Mouse (Mus musculus) CH12.LX (cell line): ENCODE data around the gene Gpat3. TPM values are rescaled to one million over a fixed set of nuclear protein-coding genes. Genes with fewer than 3 reads are reported as not detected.

ENCODE experiments used
- DNase-seq: peaks from one replicate; pipeline ENCODE4 v3.0.0-alpha.2; 2013; ENCODE audit errors: extremely low read depth
- H3K27ac ChIP-seq: 2 replicates; pipeline ENCODE4 v1.5.1; 2012; ENCODE audit warnings: low read depth, mild to moderate bottlenecking, control low read depth, moderate library complexity; ENCODE audit not compliant: insufficient read depth
- H3K27me3 ChIP-seq: replicated peaks from 2 replicates; pipeline ENCODE3; 2012; ENCODE audit warnings: inconsistent platforms
- H3K36me3 ChIP-seq, 2 experiments: replicated peaks in 1 of 2; 2 replicates each; pipeline versions ENCODE3 to v1.6.1; 2012; ENCODE audit warnings: inconsistent platforms in 1 of 2, low read length in 1 of 2, mild to moderate bottlenecking in 1 of 2, mixed read lengths in 1 of 2, moderate library complexity in 1 of 2; ENCODE audit not compliant: control insufficient read depth in 1 of 2, insufficient read depth in 1 of 2
- H3K4me1 ChIP-seq, 2 experiments: 2 replicates each; pipeline ENCODE4 v1.6.1; 2012; ENCODE audit warnings: inconsistent platforms in 1 of 2, moderate library complexity in 1 of 2; ENCODE audit not compliant: insufficient read depth in 2 of 2, control insufficient read depth in 1 of 2
- H3K4me2 ChIP-seq: 2 replicates; pipeline ENCODE4 v1.6.1; 2012; ENCODE audit warnings: low read depth, mild to moderate bottlenecking, control low read depth; ENCODE audit not compliant: poor library complexity, insufficient read depth, severe bottlenecking
- H3K4me3 ChIP-seq, 3 experiments: fragments of 150-350 bp in 1 of 3; sonication (generic) in 1 of 3; replicated peaks in 1 of 3; 2 replicates each; pipeline versions ENCODE3 to v1.5.1; 2011 to 2012; ENCODE audit warnings: low read depth in 2 of 3, low read length in 2 of 3, mild to moderate bottlenecking in 2 of 3, moderate library complexity in 2 of 3, control low read depth in 1 of 3, improper control_type of control experiment in 1 of 3, inconsistent platforms in 1 of 3, mixed read lengths in 1 of 3; ENCODE audit not compliant: poor library complexity in 1 of 3
- H3K79me2 ChIP-seq: replicated peaks from 2 replicates; pipeline ENCODE4 v1.6.1; 2012; ENCODE audit warnings: mild to moderate bottlenecking, moderate library complexity; ENCODE audit not compliant: control insufficient read depth, poor library complexity, insufficient read depth, severe bottlenecking; ENCODE audit errors: extremely low read depth
- H3K9ac ChIP-seq: 2 replicates; pipeline ENCODE4 v1.6.1; 2012; ENCODE audit warnings: low read depth, mild to moderate bottlenecking, control low read depth, moderate library complexity; ENCODE audit not compliant: insufficient read depth
- H3K9me3 ChIP-seq: replicated peaks from 2 replicates; pipeline ENCODE3; 2012; ENCODE audit warnings: low read length, inconsistent platforms, mixed read lengths
- BHLHE40 ChIP-seq: IDR thresholded peaks from 2 replicates; pipeline ENCODE4 v1.6.1; 2011; ENCODE audit warnings: mild to moderate bottlenecking, low read depth, low read length, improper control_type of control experiment
- CHD1 ChIP-seq: IDR thresholded peaks from 2 replicates; pipeline ENCODE4 v1.6.1; 2012; ENCODE audit warnings: low read depth, low read length, improper control_type of control experiment, inconsistent platforms
- ELF1 ChIP-seq: IDR thresholded peaks from 2 replicates; pipeline ENCODE4 v1.6.1; 2014; ENCODE audit warnings: low read depth, mild to moderate bottlenecking, inconsistent platforms, low read length, improper control_type of control experiment
- GABPA ChIP-seq: IDR thresholded peaks from 2 replicates; pipeline ENCODE4 v1.6.1; 2012; ENCODE audit warnings: low read depth, low read length, improper control_type of control experiment, inconsistent platforms; ENCODE audit not compliant: insufficient replicate concordance
- HCFC1 ChIP-seq: IDR thresholded peaks from 2 replicates; pipeline ENCODE4 v1.6.1; 2012; ENCODE audit warnings: low read depth, mild to moderate bottlenecking, inconsistent platforms, low read length, improper control_type of control experiment
- IRF4 ChIP-seq: IDR thresholded peaks from 2 replicates; pipeline ENCODE4 v1.6.1; 2014; ENCODE audit warnings: low read depth, mild to moderate bottlenecking, inconsistent platforms, low read length, improper control_type of control experiment
- JUND ChIP-seq: conservative IDR thresholded peaks from 2 replicates; pipeline ENCODE4 v1.6.1; 2011; ENCODE audit warnings: low read depth, low read length, improper control_type of control experiment
- KAT2A ChIP-seq: IDR thresholded peaks from 2 replicates; pipeline ENCODE4 v1.6.1; 2012; ENCODE audit warnings: low read length, improper control_type of control experiment, inconsistent platforms; ENCODE audit not compliant: insufficient replicate concordance
- MAX ChIP-seq: IDR thresholded peaks from 2 replicates; pipeline ENCODE4 v1.6.1; 2011; ENCODE audit warnings: low read length, improper control_type of control experiment
- MAZ ChIP-seq: IDR thresholded peaks from 2 replicates; pipeline ENCODE4 v1.6.1; 2012; ENCODE audit warnings: low read depth, mild to moderate bottlenecking, inconsistent platforms, low read length, improper control_type of control experiment, moderate library complexity
- MYC ChIP-seq: IDR thresholded peaks from 2 replicates; pipeline ENCODE4 v1.6.1; 2011; ENCODE audit warnings: low read depth, mild to moderate bottlenecking, improper control_type of control experiment, low read length
- RAD21 ChIP-seq: IDR thresholded peaks from 2 replicates; pipeline ENCODE4 v1.6.1; 2011; ENCODE audit warnings: low read depth, mild to moderate bottlenecking, low read length, improper control_type of control experiment, moderate library complexity
- TCF12 ChIP-seq: IDR thresholded peaks from 2 replicates; pipeline ENCODE4 v1.6.1; 2014; ENCODE audit warnings: low read depth, mild to moderate bottlenecking, inconsistent platforms, low read length, improper control_type of control experiment
- UBTF ChIP-seq: IDR thresholded peaks from 2 replicates; pipeline ENCODE4 v1.6.1; 2012; ENCODE audit warnings: low read depth, mild to moderate bottlenecking, inconsistent platforms, low read length, improper control_type of control experiment, moderate library complexity
- USF1 ChIP-seq: IDR thresholded peaks from 2 replicates; pipeline ENCODE4 v1.6.1; 2014; ENCODE audit warnings: low read depth, mild to moderate bottlenecking, inconsistent platforms, low read length, improper control_type of control experiment
- ZKSCAN1 ChIP-seq: IDR thresholded peaks from 2 replicates; pipeline ENCODE4 v1.6.1; 2012; ENCODE audit warnings: low read depth, inconsistent platforms, low read length, improper control_type of control experiment, borderline replicate concordance
- ZMIZ1 ChIP-seq: IDR thresholded peaks from 2 replicates; pipeline ENCODE4 v1.6.1; 2012; ENCODE audit warnings: low read depth, mild to moderate bottlenecking, inconsistent platforms, low read length, improper control_type of control experiment
- dilution Hi-C: fragments of 300-500 bp; cut with MboI; formaldehyde crosslinking; loops from 2 replicates; pipeline ENCODE4 v1.14.3; 2020; ENCODE audit warnings: low sequenced_read_pairs; ENCODE audit not compliant: extremely low pct_unique_long_range_greater_than_20kb, extremely low pct_ligation_motif_present
- in situ Hi-C: fragments of 300-500 bp; cut with MboI; formaldehyde crosslinking; loops from 3 replicates; pipeline ENCODE4 v1.14.3; 2019; ENCODE audit warnings: low sequenced_read_pairs, low pct_ligation_motif_present, low pct_unique_long_range_greater_than_20kb, mixed read lengths
- polyA plus RNA-seq: library from polyadenylated mRNA; unstranded; fragments of >175 nt; gene quantifications from 2 replicates; pipeline ENCODE4 v1.2.1, GENCODE M21; 2012; ENCODE audit warnings: low read depth; ENCODE audit not compliant: insufficient read length
- total RNA-seq, 2 experiments: library from RNA; depleted of rRNA; stranded (reverse); fragments of 300-350 nt in 1 of 2; fragments of >200 nt in 1 of 2; gene quantifications; 2 replicates each; pipeline ENCODE4 v1.2.3; 2012 to 2014

Gene Gpat3
- total and polyA plus RNA-seq, 3 experiments, result 0.68 to 1.5 (median 1.2) TPM

DNA sequence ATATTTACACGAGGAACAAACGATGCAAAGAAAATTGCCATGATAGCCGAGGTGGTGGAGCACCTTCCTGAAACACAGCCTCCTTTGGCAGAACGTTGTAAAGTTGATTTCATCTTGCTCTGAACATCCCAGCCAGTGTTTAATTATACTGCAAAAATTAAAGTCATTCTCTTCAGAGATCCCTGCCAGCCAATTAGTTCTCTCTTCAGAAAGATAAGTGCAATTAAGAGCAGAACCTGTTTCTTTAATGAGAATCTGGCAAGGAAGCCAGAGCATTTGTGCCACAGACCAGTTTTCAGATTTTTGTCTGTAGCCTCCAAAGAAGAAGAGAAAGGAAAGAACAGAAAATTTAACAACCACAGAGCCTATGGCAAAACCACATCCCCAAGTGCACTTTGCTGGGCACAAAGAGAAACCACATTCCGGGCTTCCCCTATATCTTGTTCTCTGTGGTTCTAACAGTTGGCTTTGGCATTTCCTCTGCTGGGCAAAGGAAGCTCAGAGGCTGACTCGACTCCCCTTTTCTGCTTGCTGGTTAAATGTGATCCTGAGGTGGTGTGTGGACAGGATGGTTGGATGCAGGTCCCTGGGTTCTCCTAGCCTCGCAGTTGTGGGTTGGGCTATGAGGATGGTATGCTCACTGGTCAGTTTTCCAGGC is 40.9 kb downstream of the Gpat3 start:
- H3K4me2 ChIP-seq, result no peak overlapping the region
- H3K4me3 ChIP-seq, result no peak overlapping the region
- in situ Hi-C loops, result no loop called here
- no peaks in the 10 kb centered on the region for H3K36me3 ChIP-seq
- H3K27me3 ChIP-seq, result no peaks in the 10 kb centered on the region
- H3K27ac ChIP-seq, result no peak overlapping the region
- no peaks in the 10 kb centered on the region for H3K79me2 ChIP-seq
- no peak overlapping the region for H3K9ac ChIP-seq
- TF ChIP-seq TCF12 (no peak), BHLHE40 (no peak), ZMIZ1 (no peak), ELF1 (no peak), MAX (no peak), CHD1 (no peak), MAZ (no peak), IRF4 (no peak), RAD21 (no peak), ZKSCAN1 (no peak)
- no peak for DNase-seq
- peaks cover 0 to 9% of the 10 kb centered on the region in 2 experiments; a peak in 2 of 4 replicates for H3K4me1 ChIP-seq
- H3K9me3 ChIP-seq, result no peaks in the 10 kb centered on the region
- dilution Hi-C loops, result no loop called here

- Histone ChIP-seq H3K36me3 (no peaks in the 10 kb centered on the region), H3K79me2 (no peaks in the 10 kb centered on the region), H3K27ac (no peak overlapping the region), H3K4me2 (no peak overlapping the region), H3K4me1 (no peaks in the 10 kb centered on the region; a peak in 1 of 4 replicates), H3K9me3 (no peaks in the 10 kb centered on the region), H3K4me3 (no peak overlapping the region), H3K27me3 (no peaks in the 10 kb centered on the region), H3K9ac (no peak overlapping the region)
- DNase-seq, result no peak
- in situ Hi-C loops (no loop called here), dilution Hi-C loops (no loop called here)
- no peak for TF ChIP-seq KAT2A
- no peak for TF ChIP-seq JUND
- TF ChIP-seq HCFC1, result no peak
- TF ChIP-seq GABPA, result no peak
- TF ChIP-seq UBTF, result no peak
- no peak for TF ChIP-seq USF1
- no peak for TF ChIP-seq BHLHE40
- TF ChIP-seq MYC, result no peak
- TF ChIP-seq ZKSCAN1, result no peak
Measured at GRCm38 (mm10) chr5:100896199-100896598, 50.7 kb downstream of the Gpat3 start.
